Mouse (Mus musculus): ENCODE data around the gene Olfr1238.

Olfr1238 gene

GRCm38 (mm10) chr2:89409576-89409975, at the start of gene Olfr1238:
Gene Olfr1238, minus strand, starts transcription at chr2:89409676.
- TF ChIP-seq GATA4 (IDR thresholded peaks at IDR 0.05; ENCODE audit: insufficient replicate concordance, low read length) = no peak

DNA sequence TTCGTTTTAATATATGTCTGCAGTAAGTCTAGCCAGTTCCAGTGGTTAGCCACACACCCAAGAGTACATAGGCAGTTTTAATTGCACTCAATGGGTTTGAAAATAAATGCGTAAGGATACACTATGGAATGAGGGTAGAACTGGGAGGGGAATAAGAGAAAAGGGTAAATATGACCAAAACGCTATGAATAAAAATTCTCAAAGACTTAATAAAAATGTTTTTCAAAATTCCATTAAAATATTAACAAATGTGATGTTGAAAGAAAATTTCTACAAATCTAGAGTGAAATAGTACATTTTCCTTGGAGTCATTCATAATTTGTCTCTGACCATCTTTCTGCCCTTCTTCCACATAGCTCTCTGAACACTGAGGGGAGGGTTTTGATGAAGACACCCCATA, 33.4 kb upstream of the Olfr1238 start, which contains the start of gene Olfr1240:
Gene Olfr1240, minus strand, starts transcription at position 101 of the 400 bp plus-strand sequence.
- no peak for TF ChIP-seq GATA4 (IDR thresholded peaks at IDR 0.05; ENCODE audit: insufficient replicate concordance, low read length)

- no peak for TF ChIP-seq GATA4 (IDR thresholded peaks at IDR 0.05; ENCODE audit: insufficient replicate concordance, low read length)
These were observed 10.8 kb upstream of the Olfr1238 start, which contains the start of gene Olfr1239 for GRCm38 (mm10) chr2:89420307-89420706. Gene Olfr1239, minus strand, starts transcription at chr2:89420407.

GRCm38 (mm10) chr2:89414557-89414956, 5.1 kb upstream of the Olfr1238 start:
- TF ChIP-seq GATA4 (IDR thresholded peaks at IDR 0.05; ENCODE audit: insufficient replicate concordance, low read length) = no peak

DNA sequence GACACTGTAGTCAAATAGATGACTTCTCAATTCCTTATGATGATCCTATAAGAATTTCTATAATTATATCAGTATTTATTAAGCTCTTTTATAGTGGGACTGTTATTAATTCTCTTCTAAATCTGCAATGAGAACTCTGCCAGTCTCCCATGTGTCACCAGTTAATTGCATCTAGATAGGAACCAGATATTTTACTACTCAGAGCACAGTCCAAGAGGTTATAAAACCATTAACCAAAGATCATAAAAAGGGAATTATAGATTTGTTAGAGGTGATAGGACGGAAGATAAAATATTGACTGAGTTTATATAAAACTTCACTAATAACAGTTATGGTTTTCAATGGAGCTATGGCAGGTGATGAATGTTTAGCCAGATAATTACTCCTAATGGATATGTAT, 8.6 kb downstream of the Olfr1238 start:
- no peak for TF ChIP-seq GATA4 (IDR thresholded peaks at IDR 0.05; ENCODE audit: insufficient replicate concordance, low read length)

DNA sequence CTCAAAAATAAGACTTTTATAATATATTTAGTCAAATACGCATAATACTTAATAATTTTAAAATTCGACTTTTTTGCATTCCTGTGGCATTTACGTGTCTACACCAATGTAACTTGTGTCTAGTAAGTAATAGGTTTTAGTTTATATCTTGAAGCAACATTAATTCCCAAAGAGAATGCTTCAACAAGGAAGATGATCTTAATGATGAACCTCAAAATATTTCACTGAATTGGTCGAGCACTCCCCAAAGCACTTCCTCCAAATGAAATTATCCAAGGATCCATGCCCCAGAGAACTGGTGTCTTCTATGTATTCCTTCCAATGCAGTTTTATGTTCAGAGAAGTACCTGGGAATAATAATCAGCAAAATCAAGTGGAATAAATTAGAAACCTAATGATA, 44.7 kb downstream of the Olfr1238 start, which contains the start of gene Olfr1234:
Gene Olfr1234, minus strand, starts transcription at position 101 of the 400 bp plus-strand sequence.
- TF ChIP-seq GATA4 (IDR thresholded peaks at IDR 0.05; ENCODE audit: insufficient replicate concordance, low read length) = no peak

Data from liver, adult (tissue).